8 mouse cellular contexts compared by ENCODE assay signal in the genomic region with DNA sequence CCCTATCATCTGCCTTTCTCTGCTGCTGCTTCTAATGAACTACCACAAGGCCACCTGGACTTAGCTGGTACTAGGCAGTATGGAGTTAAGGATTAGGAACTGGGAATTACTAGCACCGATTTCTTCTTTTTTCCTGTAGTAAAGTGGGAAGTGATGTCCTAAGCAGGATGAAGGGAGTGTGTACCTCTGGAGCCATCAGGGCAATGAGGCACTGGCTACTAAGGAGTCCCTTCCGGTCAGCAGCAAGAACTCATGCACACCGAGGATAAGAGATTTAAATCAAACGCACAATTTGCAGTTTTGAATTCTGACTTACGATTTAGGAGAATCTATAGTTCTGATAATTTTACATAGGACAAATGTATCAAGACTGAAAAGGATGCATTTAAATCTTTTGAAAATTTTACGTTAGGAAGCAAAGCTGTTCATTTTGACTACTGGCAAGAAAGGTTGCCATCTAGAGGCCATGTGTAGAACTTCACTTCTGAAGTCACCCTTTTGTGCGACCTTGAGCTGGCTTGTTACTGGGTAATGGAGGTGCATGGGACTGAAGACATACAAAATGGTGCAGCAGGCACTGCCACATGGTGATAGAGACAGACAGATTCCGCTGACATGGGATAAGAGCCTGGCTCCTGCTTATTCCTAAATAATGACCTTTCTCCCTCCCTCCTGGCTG.
DNase-seq lines count a peak whose midpoint lies in the region; ATAC-seq lines count a peak whose summit lies in the region.

No protein-coding gene starts in this region.

- H3K27me3 ChIP-seq in embryonic facial prominence, embryonic 13.5 days, result no peaks in the 10 kb centered on the region
- no peaks in the 10 kb centered on the region for H3K27me3 ChIP-seq in kidney, embryonic 15.5 days
- H3K27me3 ChIP-seq in midbrain, embryonic 11.5 days (ENCODE audit: control insufficient read depth, insufficient read depth, low read length), result no peaks in the 10 kb centered on the region

- H3K4me3 ChIP-seq in embryonic facial prominence, embryonic 13.5 days, result no peak overlapping the region
- no peak overlapping the region for H3K4me3 ChIP-seq in kidney, embryonic 15.5 days (replicated peaks)
- H3K4me3 ChIP-seq in midbrain, embryonic 11.5 days (ENCODE audit: low read depth, low read length), result no peak overlapping the region

- no peaks in the 10 kb centered on the region for H3K4me1 ChIP-seq in embryonic facial prominence, embryonic 13.5 days
- H3K4me1 ChIP-seq in kidney, embryonic 15.5 days, result peaks cover 13% of the 10 kb centered on the region
- no peaks in the 10 kb centered on the region for H3K4me1 ChIP-seq in midbrain, embryonic 11.5 days (ENCODE audit: control insufficient read depth, insufficient read depth, low read length)

- no peaks in the 10 kb centered on the region for H3K9me3 ChIP-seq in embryonic facial prominence, embryonic 13.5 days
- H3K9me3 ChIP-seq in kidney, embryonic 15.5 days (replicated peaks), result no peaks in the 10 kb centered on the region
- H3K9me3 ChIP-seq in midbrain, embryonic 11.5 days (ENCODE audit: control insufficient read depth, low read length), result no peaks in the 10 kb centered on the region

- intact Hi-C loops in left cerebral cortex, postnatal 36 days (cut with DNase I), result no loop called here

- H3K4me2 ChIP-seq in embryonic facial prominence, embryonic 13.5 days, result no peak overlapping the region
- no peak overlapping the region for H3K4me2 ChIP-seq in kidney, embryonic 15.5 days
- no peak overlapping the region for H3K4me2 ChIP-seq in midbrain, embryonic 11.5 days

- peak; percentile 18 to 36 for DNase-seq in left cerebral cortex, adult 18-20 months (ENCODE audit: low spot score in 2 of 2)
- DNase-seq in left cerebral cortex, postnatal 36 days (ENCODE audit: low spot score in 2 of 2), result no peak
- peak; percentile 24 for DNase-seq in WW6 (ENCODE audit: low read depth, low spot score)
- DNase-seq in midbrain, embryonic 11.5 days (ENCODE audit: low spot score, missing footprints), result peak; percentile 94
- no peak for DNase-seq in urinary bladder, adult 18-20 months (ENCODE audit: low spot score in 2 of 2)

- ATAC-seq in embryonic facial prominence, embryonic 13.5 days (ENCODE audit: insufficient number of reproducible peaks, insufficient read depth, low FRiP score, low TSS enrichment, low read depth), result 0 out of 2 replicates have a peak, but pooled peaks have one; percentile 32
- ATAC-seq in kidney, embryonic 15.5 days (replicated peaks; ENCODE audit: low FRiP score), result peak; percentile 76; the same call in 1 of the 2 replicates
- peak; percentile 80 for ATAC-seq in midbrain, embryonic 11.5 days (ENCODE audit: low FRiP score)
- no peak for ATAC-seq in activated CD4-positive, CD25-positive, alpha-beta regulatory T cell, adult 4 months

- H3K27ac ChIP-seq in embryonic facial prominence, embryonic 13.5 days, result no peak overlapping the region
- no peak overlapping the region for H3K27ac ChIP-seq in kidney, embryonic 15.5 days
- no peak overlapping the region for H3K27ac ChIP-seq in midbrain, embryonic 11.5 days (ENCODE audit: low read depth, low read length)

- WGBS in embryonic facial prominence, embryonic 13.5 days, result 60% methylated on average over 8 of the region's 8 CpGs
- WGBS in kidney, embryonic 15.5 days, result 50% methylated on average over 8 of the region's 8 CpGs
- WGBS in midbrain, embryonic 11.5 days, result 59% methylated on average over 8 of the region's 8 CpGs

- no peak overlapping the region for H3K9ac ChIP-seq in embryonic facial prominence, embryonic 13.5 days
- H3K9ac ChIP-seq in kidney, embryonic 15.5 days, result no peak overlapping the region
- H3K9ac ChIP-seq in midbrain, embryonic 11.5 days (ENCODE audit: low read length), result no peak overlapping the region

- H3K36me3 ChIP-seq in embryonic facial prominence, embryonic 13.5 days, result no peaks in the 10 kb centered on the region
- H3K36me3 ChIP-seq in kidney, embryonic 15.5 days, result no peaks in the 10 kb centered on the region
- H3K36me3 ChIP-seq in midbrain, embryonic 11.5 days (ENCODE audit: control insufficient read depth, insufficient read depth, low read length), result no peaks in the 10 kb centered on the region

Comparison
In these comparisons a context has a peak if more than half of its experiments do, and no peak if none do; other contexts are left out.
1. DNase-seq: peak in left cerebral cortex, adult 18-20 months (2 of 2), WW6 (single experiment) and midbrain, embryonic 11.5 days (single experiment); none in left cerebral cortex, postnatal 36 days (0 of 2) and urinary bladder, adult 18-20 months (0 of 2).